Mouse (Mus musculus) lung, embryonic 14.5 days (tissue): ENCODE data around the gene Selenow. TPM values are rescaled to one million over a fixed set of nuclear protein-coding genes. Genes with fewer than 3 reads are reported as not detected.

Experiments
- ATAC-seq: fragments of 200-750 bp; cut with Nextera tagmentation; 2 replicates; pipeline ENCODE4 v1.8.0; 2017; ENCODE audit warnings: mild to moderate bottlenecking, moderate TSS enrichment, moderate library complexity; ENCODE audit not compliant: insufficient read depth
- DNase-seq: peaks from one replicate; pipeline ENCODE4 v3.0.0-alpha.2; 2015
- H3K27ac ChIP-seq: fragments of 300-500 bp; sonication (generic); 2 replicates; pipeline ENCODE4 v1.5.1; 2014; ENCODE audit warnings: low read depth, mild to moderate bottlenecking, moderate library complexity
- H3K27me3 ChIP-seq: fragments of 300-500 bp; sonication (generic); 2 replicates; pipeline ENCODE4 v1.6.1; 2014; ENCODE audit warnings: low read length, control low read depth; ENCODE audit not compliant: insufficient read depth
- H3K36me3 ChIP-seq: fragments of 300-500 bp; sonication (generic); 2 replicates; pipeline ENCODE4 v1.6.1; 2014; ENCODE audit warnings: control low read depth; ENCODE audit not compliant: insufficient read depth
- H3K4me1 ChIP-seq: fragments of 300-500 bp; sonication (generic); 2 replicates; pipeline ENCODE4 v1.6.1; 2014; ENCODE audit warnings: antibody characterized with exemption, control low read depth; ENCODE audit not compliant: insufficient read depth
- H3K4me2 ChIP-seq: fragments of 300-500 bp; sonication (generic); 2 replicates; pipeline ENCODE4 v1.6.1; 2014; ENCODE audit warnings: mild to moderate bottlenecking
- H3K4me3 ChIP-seq: fragments of 300-500 bp; sonication (generic); 2 replicates; pipeline ENCODE4 v1.5.1; 2014; ENCODE audit warnings: low read depth, low read length
- H3K9ac ChIP-seq: fragments of 300-500 bp; sonication (generic); 2 replicates; pipeline ENCODE4 v1.6.1; 2014
- H3K9me3 ChIP-seq: fragments of 300-500 bp; sonication (generic); 2 replicates; pipeline ENCODE4 v1.6.1; 2016; ENCODE audit warnings: low read depth, low read length, control low read depth
- CTCF ChIP-seq: IDR thresholded peaks from 2 replicates; pipeline ENCODE4 v1.5.1; 2016; ENCODE audit warnings: antibody characterized with exemption, low read depth
- WGBS: fragments of 180-500 bp; shearing (Covaris S2); extraction: QIAGEN DNeasy Blood & Tissue Kit; methylation state at CpG from one replicate; pipeline ENCODE4 v1.1.7; 2014; 5-methylcytosine and 5-hydroxymethylcytosine counted together
- polyA plus RNA-seq: library from polyadenylated mRNA; unstranded; fragments of >200 nt; fragmentation: Nextera tagmentation; extraction: Ambion mirVana; gene quantifications from 2 replicates; pipeline ENCODE4 v1.2.1, GENCODE M21; 2014

Selenow gene
- polyA plus RNA-seq: 909 and 927 TPM in 2 replicates

GRCm38 (mm10) chr7:15922220-15922773 is at the start of gene Selenow:
Selenow (minus strand) TSS chr7:15922402.
- Histone ChIP-seq H3K4me3 (peak within 1 kb of the TSS; percentile 80), H3K4me2 (peak within 1 kb of the TSS; percentile 82), H3K9me3 (no peaks in the 10 kb centered on the region), H3K27ac (peak within 1 kb of the TSS; percentile 84), H3K27me3 (no peaks in the 10 kb centered on the region), H3K4me1 (peaks cover 8% of the 10 kb centered on the region; the same call in 1 of the 2 replicates), H3K36me3 (peaks cover 23% of the 10 kb centered on the region), H3K9ac (peak within 1 kb of the TSS; percentile 83)
- WGBS: under 1% methylated on average over 33 of the region's 33 CpGs
- no peak for TF ChIP-seq CTCF
- peak; percentile 95 for DNase-seq
- ATAC-seq: peak; percentile 96

GRCm38 (mm10) chr7:15969674-15970073 is 47.5 kb upstream of the Selenow start:
- Histone ChIP-seq H3K4me1 (0 out of 2 replicates have a peak, but pooled peaks cover 3% of the 10 kb centered on the region), H3K4me2 (no peak overlapping the region), H3K9ac (no peak overlapping the region), H3K27me3 (no peaks in the 10 kb centered on the region), H3K9me3 (no peaks in the 10 kb centered on the region), H3K36me3 (peaks cover 38% of the 10 kb centered on the region), H3K4me3 (no peak overlapping the region), H3K27ac (no peak overlapping the region)
- peak; percentile 35 for TF ChIP-seq CTCF
- ATAC-seq: no peak
- 78% methylated on average over 3 of the region's 3 CpGs for WGBS
- peak; percentile 35 for DNase-seq

- Histone ChIP-seq H3K27ac (no peak overlapping the region), H3K4me3 (no peak overlapping the region), H3K4me1 (peaks cover 8% of the 10 kb centered on the region), H3K9ac (no peak overlapping the region), H3K27me3 (no peaks in the 10 kb centered on the region), H3K4me2 (no peak overlapping the region), H3K9me3 (no peaks in the 10 kb centered on the region), H3K36me3 (peaks cover 34% of the 10 kb centered on the region)
- 86% methylated on average over 8 of the region's 8 CpGs for WGBS
- ATAC-seq: no peak
- no peak for DNase-seq
- no peak for TF ChIP-seq CTCF
Observed at GRCm38 (mm10) chr7:15968322-15968721, 46.1 kb upstream of the Selenow start.

GRCm38 (mm10) chr7:15967312-15967711 is 45.1 kb upstream of the Selenow start, which contains the start of gene Ehd2:
Ehd2 (minus strand) TSS chr7:15967567.
- Histone ChIP-seq H3K9ac (peak within 1 kb of the TSS; percentile 69), H3K4me2 (peak within 1 kb of the TSS; percentile 57), H3K4me3 (peak within 1 kb of the TSS; percentile 52), H3K27me3 (no peaks in the 10 kb centered on the region), H3K36me3 (peaks cover 26% of the 10 kb centered on the region), H3K9me3 (no peaks in the 10 kb centered on the region), H3K4me1 (peaks cover 18% of the 10 kb centered on the region), H3K27ac (peak within 1 kb of the TSS; percentile 58)
- DNase-seq (peak; percentile 93), ATAC-seq (peak; percentile 87)
- whole genome bisulfite sequencing: under 1% methylated on average over 22 of the region's 22 CpGs
- peak; percentile 80 for TF ChIP-seq CTCF

- Histone ChIP-seq H3K4me2 (peak overlapping the region; percentile 57), H3K4me3 (peak overlapping the region; percentile 52), H3K27me3 (no peaks in the 10 kb centered on the region), H3K9ac (peak overlapping the region; percentile 69; the same call in 1 of the 2 replicates), H3K4me1 (peaks cover 22% of the 10 kb centered on the region), H3K27ac (no peak overlapping the region), H3K9me3 (no peaks in the 10 kb centered on the region), H3K36me3 (peaks cover 18% of the 10 kb centered on the region; the same call in 1 of the 2 replicates)
- TF ChIP-seq CTCF: no peak
- DNase-seq: no peak
- ATAC-seq: no peak
- WGBS: 64% methylated on average over 3 of the region's 3 CpGs
Observed at GRCm38 (mm10) chr7:15966489-15966888, 44.3 kb upstream of the Selenow start.

GRCm38 (mm10) chr7:15963798-15964652 is 41.8 kb upstream of the Selenow start:
- H3K4me3 ChIP-seq: no peak overlapping the region
- H3K9me3 ChIP-seq: no peaks in the 10 kb centered on the region
- ATAC-seq: no peak
- peaks cover 25% of the 10 kb centered on the region for H3K4me1 ChIP-seq
- H3K27ac ChIP-seq: peak overlapping the region; percentile 78
- peak overlapping the region; percentile 57 for H3K4me2 ChIP-seq
- WGBS: 81% methylated on average over 32 of the region's 32 CpGs
- peak; percentile 45 for DNase-seq
- TF ChIP-seq CTCF: no peak
- peaks cover 25% of the 10 kb centered on the region for H3K36me3 ChIP-seq
- no peak overlapping the region for H3K9ac ChIP-seq
- H3K27me3 ChIP-seq: no peaks in the 10 kb centered on the region
